Mouse (Mus musculus): ENCODE results near the gene Prcd.
"Not testable (repeated sequence)": the region's sequence is repeated elsewhere in the genome, so short reads cannot be mapped to it uniquely, and the experiment has no call there.

The Prcd gene

GRCm38 (mm10) chr11:116649711-116650337, 3.5 kb upstream of the Prcd start:
- DNase-seq, result no peak

DNA sequence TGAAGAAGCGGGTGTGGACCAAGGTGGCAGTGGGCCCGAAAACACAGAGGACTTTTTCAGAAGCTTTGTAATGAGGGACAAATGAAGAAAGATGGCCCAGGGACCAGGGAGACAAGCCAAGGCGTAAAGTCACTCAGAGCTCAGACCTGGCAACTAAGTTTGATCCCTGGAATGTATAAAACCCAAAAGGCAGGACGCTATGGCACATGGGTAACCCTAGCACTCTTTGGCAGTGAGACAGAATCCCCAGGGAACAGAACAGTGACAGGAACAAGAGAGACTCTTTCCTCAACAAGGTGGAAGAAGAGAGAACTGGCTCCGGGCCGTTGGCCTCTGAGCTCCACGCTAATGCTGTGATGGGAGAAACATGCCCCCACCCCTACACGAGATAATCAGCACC, 2.5 kb upstream of the Prcd start:
- DNase-seq, result no peak

GRCm38 (mm10) chr11:116651339-116651738, 2.0 kb upstream of the Prcd start:
- DNase-seq, result no peak

DNA sequence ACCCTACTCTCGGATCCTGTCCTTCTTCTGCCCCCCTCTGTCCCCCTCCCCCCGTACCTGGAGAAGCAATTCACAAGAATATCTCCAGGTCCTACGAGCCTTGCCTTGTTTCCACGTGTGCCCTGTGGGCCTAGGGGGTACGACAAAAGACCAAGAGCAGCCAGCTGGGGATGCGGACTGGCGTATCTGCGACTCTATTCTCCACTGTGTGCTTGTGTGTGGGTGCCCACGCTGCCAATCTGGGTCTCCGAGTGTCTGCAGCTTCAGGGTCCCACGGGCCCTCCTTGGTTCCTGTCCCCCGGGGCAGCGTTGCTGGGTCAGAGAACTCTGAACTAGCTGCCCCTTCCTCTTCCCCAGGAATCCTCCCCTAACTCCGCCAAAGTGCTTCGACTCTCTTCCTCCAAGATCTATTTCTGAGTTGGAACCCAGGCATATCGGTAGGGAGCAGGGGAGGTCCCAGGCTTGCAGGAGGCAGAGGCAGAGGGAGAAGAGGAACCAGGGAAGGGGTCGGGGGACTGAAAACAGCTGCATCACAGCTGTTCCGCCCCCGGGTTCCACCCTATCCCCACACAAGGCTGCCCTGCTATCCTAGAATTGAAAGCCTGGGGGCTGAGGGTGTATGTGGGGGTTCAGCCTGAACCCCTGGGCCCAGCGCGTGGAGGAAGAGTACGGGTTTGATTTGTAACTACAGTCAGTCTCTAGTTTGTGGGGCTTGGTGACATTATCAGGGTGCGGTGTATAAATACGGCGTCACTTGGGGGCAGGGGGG, 820 bp upstream of the Prcd start:
- no peak for DNase-seq

DNA sequence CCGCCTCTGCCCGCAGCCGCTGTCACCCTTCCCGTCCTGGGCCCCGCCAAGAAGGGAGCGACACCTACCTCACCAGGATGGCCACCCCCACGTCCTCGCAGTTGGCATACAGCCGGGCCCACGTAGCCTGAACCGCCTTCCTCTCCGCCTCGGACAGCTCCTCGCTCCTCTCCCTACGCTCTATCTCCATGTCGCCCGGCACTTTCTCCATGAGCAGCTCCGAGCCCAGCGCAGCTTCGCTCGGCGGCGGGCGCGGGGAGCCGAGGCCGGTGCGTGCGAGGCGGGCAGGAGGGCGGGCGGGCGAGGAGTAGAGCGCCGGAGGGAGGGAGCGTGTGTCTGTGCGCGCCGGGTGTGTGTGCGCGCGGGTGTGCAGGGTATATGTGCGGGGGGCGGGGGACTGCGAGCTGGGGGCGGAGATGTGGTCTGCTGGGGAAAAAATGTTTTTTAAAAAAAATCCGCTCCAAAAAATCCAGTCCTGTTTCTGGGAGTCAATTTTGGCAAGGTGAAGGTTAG, 431 bp downstream of the Prcd start:
- peak; percentile 69 for DNase-seq

DNA sequence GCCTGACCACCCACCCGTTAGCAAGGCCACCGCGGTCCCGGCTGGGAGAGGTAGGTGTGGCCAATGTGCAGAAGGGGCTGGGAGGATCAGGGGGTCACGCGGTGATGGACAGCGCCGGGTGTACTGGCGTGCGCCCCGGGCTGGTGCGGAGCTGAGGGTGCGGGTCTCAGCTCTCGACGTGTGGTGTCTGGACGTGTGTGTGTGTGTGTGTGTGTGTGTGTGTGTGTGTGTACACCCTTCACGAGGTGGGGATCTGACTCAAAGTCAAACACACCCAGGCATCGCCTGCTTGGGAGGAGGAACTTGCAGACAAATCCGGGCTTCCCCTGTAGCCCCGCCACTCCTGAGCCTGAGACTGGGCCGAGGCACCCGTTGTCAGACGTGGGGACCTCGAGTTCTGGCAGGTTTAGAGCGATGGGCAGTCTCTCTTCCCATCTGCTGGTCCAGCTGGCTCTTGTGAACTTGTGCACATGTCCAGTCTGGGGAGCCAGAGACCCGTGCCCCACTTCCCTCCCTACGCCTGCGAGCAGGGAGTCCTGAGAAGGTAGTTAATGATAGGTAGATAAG, 1.0 kb downstream of the Prcd start, which contains the start of gene Cygb:
Gene Cygb (minus strand): TSS at position 59 of the 567 bp plus-strand sequence.
- peak; percentile 77 for DNase-seq

DNA sequence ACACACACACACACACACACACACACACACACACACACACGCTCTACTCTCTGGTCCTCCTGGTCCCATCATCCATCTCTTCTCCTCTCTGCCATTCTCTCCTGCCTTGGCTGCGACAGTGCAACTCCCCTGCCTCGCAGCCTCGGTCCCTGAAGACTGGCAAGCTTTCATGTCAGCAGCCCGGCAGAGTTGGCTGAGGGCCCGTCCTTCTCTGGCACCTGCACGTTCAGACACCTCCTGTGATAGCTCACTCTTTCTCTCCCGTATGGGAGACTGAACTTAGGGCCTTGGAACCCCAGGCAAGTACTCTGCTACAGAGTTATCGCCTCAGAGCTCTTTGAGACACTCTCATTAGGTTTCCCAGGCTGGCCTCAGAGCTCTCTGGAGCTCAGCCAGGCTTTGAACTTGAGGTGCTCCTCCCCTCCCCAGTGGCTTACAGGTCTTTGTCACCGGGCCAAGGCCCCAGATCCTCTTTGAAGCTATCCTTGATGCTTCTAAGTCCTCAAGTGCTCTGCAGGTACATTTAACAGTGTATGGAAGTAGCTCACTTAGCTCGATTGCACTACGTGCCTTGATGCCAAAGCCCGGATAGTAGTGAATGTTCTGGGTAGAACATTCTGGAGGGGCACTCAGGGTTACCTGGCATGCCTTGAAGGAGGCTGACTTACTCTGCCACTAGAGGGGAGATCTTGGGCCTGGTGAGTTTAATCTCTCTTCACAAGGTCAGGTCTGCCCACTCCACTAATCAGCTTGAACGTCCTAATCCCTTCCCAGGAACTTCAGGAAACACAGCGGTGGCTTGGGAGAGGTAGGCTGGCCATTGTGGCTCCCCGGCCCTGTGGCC, 3.2 kb downstream of the Prcd start:
- peak; percentile 71 for DNase-seq

- peak; percentile 97 for DNase-seq
These were observed 4.2 kb downstream of the Prcd start for GRCm38 (mm10) chr11:116657311-116658223.

- no peak for DNase-seq
These were observed 4.9 kb downstream of the Prcd start for GRCm38 (mm10) chr11:116658238-116658637.

DNA sequence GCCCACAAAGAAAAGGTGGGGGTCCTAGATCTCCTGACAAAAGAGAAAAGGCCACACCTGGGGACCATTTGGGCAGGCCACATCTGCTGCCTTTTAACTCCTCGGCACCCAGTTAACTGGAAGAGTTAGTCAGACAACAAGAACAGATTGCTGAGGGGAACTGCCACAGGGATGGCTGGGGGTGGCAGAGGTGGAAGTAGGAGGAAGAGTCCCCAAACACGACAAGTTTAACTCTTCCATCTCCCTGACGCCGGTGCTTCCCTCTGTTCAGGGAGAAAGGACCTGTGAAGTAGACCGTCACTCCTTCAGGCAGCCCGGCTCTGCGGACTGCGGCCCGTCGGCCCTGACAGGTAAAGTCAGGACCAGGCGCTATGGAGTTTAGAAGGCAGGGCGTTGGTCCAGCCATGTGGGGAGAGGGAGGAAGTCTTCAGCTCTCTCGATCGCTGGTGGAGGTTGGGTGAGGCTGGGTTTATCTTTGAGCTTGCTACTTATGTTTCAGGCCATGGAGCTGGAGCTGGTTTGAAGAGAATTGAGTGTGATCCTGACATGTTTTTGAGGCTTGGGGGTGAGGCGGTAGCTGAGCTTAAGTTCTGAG, 5.8 kb downstream of the Prcd start:
- DNase-seq, result no peak

DNA sequence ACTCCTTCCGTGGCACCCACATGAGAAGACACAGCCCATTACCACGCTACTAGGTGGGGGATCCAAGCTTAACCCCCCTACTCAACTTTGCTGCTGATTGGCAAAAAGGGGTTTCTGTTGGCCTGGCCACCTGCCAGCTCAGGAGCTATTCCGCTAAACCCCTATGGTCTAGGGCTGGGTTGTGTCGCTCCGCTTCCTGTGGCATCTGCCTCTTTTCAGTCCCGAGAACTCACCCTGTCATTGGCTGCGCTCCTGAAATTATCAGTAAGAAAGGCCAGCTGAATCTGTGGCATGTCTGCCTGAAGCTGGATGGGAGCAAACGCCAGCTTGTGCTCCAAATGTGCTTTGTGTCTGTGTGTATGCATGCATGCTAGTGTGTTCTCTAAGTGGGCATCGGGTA, 6.8 kb downstream of the Prcd start:
- peak; percentile 59 for DNase-seq

GRCm38 (mm10) chr11:116661291-116661947, 8.1 kb downstream of the Prcd start:
- peak; percentile 93 for DNase-seq

DNA sequence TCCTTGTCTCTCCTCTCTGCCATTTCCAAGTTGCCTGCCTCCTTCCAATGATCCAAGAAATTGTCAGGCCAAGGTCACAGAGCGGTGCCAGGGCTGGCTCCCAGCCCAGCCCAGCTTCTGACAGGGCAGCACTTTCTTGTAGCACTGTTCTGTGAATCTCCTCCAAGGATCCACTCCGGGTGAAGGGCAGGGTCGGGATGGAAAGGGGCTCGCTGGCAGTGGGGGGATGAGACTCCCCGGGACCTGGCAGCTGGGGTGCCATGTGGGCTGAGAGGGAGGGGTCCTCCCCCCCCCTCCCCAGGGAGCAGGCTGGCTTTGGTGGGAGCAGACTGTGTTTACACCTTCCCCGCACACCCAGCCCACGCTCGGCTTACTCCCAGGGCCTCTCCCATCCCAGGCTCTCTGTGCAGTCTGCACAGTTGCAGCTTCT, 8.6 kb downstream of the Prcd start:
- no peak for DNase-seq

DNA sequence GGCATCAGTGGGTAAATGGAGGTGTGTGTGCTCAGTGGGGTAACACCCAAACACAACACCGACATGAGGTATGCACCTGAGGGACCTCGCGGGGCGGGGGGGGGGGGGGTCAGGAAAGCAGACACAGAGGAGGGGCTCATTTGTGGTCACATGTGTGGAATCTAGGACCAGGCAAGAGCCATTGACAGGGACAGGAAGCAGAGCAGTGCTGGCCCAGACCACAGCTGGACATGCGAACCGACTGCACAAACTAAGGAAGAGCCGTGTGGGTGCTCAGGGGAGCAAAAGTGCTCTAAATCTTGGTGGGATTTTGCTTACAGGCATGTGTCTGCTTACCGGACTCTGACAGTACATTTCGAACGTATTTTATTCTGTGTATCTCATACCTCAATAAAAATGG, 12.0 kb downstream of the Prcd start:
- no peak for DNase-seq

- no peak for DNase-seq
These were observed 13.2 kb downstream of the Prcd start for GRCm38 (mm10) chr11:116666566-116666965.

GRCm38 (mm10) chr11:116667012-116667411, 13.7 kb downstream of the Prcd start:
- not testable (repeated sequence) for DNase-seq

DNA sequence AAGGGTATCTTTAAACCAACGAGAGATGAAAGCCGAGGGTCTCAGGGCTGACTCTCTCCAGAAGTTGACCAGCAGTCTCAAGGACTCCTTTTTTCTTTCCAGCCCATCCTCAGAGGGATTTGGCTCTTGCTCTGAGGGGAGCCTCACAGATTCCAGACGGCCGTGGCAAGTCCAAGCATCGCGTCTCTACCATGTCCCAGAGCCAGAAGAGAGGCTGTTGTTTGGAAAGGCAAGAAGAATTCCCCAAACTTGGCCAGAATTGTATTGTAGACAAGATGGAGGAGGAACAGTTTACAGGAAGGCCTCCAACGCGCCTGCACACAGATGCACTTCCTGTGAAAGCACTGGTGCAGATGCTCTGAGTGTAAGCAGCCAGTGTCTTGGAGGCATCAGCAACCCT, 14.6 kb downstream of the Prcd start:
- DNase-seq, result no peak

DNA sequence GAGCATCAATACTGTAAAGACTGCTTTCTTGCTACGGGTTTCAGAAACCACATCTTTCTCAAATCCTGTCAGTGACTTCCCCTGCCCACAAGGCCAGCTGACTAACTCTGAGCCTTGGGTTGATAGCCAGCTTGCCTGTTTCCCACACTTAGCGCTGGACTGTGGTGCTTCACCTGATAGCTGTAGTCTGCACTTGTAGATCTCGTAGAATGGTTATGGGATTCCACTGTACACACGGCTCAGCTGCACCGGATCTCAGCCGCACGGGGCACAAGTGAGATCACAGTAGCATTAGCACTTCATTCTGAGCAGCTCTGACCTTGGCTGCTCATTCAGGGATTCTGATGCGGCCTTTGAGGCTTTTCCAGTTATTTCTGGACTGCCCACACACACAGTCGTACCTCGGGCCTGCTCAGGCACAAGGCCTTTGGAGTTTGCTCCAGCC, 15.1 kb downstream of the Prcd start:
- no peak for DNase-seq

GRCm38 (mm10) chr11:116668839-116669238, 15.5 kb downstream of the Prcd start:
- peak; percentile 60 for DNase-seq

DNA sequence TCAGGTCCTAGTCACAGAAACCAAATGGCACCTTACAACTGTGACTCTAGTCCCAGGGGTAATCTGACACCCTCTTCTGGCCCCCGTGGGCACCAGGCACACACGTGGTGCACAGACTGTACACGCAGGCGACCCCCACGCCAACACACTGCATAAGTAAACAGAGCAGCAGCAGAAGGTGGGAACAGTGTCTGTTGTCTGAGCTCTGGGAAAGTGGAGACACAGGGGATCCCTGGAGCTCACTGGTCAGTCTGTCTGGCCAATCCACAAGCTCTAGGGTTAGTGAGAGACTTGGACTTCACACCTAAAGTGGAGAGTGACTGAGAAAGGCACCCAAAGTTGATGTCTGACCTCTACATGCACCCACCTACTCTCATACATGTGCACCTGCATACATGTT, 16.0 kb downstream of the Prcd start:
- peak; percentile 7 for DNase-seq
